Mouse (Mus musculus): ENCODE data around the gene Cryba1. TPM values are rescaled to one million over a fixed set of nuclear protein-coding genes. Genes with fewer than 3 reads are reported as not detected.
A peak's percentile ranks its signal among the peaks of the same experiment; 100 is the strongest.

Gene Cryba1
- total RNA-seq, 2 experiments from 2014 or later = not detected

GRCm38 (mm10) chr11:77721389-77721788, 3.7 kb downstream of the Cryba1 start:
- no peak for ATAC-seq (ENCODE audit: poor library complexity, severe bottlenecking)

DNA sequence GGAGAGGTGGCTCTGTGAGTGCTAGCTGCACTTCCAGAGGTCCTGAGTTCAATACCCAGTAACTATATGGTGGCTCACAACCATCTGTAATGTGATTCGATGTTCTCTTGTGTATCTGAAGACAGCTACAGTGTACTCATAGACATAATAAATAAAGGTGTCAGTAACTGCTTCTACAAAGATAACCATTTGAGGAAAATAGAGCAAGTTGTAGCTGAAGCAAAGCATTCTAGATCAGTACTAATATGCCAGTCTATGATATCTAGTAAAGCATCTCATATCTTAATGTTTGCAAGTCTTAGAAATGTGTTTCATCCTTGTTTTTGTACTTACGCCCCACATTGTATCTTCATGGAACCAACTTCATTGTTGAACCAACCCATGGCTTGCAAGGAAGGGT, 6.0 kb downstream of the Cryba1 start:
- no peak for ATAC-seq (ENCODE audit: poor library complexity, severe bottlenecking)

- no peak for ATAC-seq (ENCODE audit: poor library complexity, severe bottlenecking)
Measured at GRCm38 (mm10) chr11:77713736-77714135, 11.3 kb downstream of the Cryba1 start.

GRCm38 (mm10) chr11:77709039-77709438, 16.0 kb downstream of the Cryba1 start:
- no peak for ATAC-seq (ENCODE audit: poor library complexity, severe bottlenecking)

GRCm38 (mm10) chr11:77705920-77706319, 19.2 kb downstream of the Cryba1 start:
- no peak for ATAC-seq (ENCODE audit: poor library complexity, severe bottlenecking)

GRCm38 (mm10) chr11:77697232-77697631, 27.9 kb downstream of the Cryba1 start:
- ATAC-seq (ENCODE audit: poor library complexity, severe bottlenecking) = no peak

GRCm38 (mm10) chr11:77693026-77693425, 32.1 kb downstream of the Cryba1 start:
- no peak for ATAC-seq (ENCODE audit: poor library complexity, severe bottlenecking)

DNA sequence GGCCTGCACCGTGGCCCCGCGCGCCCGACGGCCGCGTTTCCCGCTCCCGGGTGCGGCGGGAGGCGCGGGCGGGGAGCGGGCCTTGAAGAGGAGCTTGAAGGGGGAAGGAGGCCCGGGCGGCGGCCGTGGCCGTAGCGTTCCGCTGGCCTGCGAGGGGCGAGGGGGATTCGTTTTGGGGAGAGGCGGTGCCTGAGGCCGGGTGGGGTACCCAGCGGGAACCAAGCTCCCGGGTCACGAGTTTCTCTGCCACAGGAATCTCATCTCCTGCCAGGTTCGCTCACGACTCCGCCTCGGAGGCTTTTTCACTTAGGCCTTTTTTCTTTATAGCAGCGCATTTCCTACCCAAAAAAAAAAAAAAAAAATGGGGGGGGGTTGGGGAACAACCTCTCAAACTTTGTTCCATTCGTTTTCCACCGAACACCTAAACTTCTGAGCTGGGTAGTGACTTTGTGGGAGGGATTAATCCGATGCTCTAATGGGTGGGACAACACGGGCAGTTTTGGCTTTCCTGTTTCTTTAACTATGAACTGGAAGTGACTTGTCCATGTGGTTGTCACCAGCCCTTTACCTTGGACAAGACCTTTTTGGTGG, 37.4 kb downstream of the Cryba1 start:
- no peak for ATAC-seq (ENCODE audit: poor library complexity, severe bottlenecking)

DNA sequence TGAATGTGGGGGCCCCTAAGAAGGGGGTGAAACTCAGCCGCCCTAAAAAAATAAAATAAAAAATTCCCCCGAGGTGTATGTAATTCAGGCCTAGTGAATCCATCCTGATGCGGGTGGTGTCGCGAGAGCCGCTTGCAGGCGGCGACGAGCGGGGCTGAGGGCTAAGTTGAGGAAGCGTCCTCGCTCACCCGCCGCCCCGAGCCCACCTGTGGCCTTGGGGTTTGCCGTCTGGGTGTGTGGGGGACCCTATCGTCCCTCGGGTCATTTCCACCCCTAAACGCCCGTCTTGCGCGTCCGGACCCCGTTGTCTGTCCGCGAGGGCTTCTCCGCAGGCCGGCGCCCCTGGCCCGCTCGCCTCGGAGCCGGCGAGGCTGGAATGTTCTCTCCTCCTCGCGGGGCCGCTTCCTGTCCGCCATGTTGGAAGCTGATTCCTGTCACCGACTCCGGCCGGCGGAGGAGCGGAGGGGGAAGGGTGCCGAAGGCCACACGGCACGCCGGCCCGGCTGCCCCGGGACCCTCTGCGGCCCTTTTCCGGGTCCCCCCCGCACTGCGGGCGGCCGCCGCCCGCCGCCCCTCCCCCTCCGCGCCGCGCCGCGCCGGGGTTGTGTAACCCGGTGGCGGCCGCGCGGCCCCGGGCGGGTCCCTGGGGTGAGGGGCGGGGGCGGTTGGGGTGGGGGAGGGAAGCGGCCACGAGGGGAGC, 38.1 kb downstream of the Cryba1 start:
- peak; percentile 23 for ATAC-seq (ENCODE audit: poor library complexity, severe bottlenecking)

GRCm38 (mm10) chr11:77686346-77686840, 38.7 kb downstream of the Cryba1 start:
- ATAC-seq (ENCODE audit: poor library complexity, severe bottlenecking) = 0 out of 2 replicates have a peak, but pooled peaks have one; percentile 9

DNA sequence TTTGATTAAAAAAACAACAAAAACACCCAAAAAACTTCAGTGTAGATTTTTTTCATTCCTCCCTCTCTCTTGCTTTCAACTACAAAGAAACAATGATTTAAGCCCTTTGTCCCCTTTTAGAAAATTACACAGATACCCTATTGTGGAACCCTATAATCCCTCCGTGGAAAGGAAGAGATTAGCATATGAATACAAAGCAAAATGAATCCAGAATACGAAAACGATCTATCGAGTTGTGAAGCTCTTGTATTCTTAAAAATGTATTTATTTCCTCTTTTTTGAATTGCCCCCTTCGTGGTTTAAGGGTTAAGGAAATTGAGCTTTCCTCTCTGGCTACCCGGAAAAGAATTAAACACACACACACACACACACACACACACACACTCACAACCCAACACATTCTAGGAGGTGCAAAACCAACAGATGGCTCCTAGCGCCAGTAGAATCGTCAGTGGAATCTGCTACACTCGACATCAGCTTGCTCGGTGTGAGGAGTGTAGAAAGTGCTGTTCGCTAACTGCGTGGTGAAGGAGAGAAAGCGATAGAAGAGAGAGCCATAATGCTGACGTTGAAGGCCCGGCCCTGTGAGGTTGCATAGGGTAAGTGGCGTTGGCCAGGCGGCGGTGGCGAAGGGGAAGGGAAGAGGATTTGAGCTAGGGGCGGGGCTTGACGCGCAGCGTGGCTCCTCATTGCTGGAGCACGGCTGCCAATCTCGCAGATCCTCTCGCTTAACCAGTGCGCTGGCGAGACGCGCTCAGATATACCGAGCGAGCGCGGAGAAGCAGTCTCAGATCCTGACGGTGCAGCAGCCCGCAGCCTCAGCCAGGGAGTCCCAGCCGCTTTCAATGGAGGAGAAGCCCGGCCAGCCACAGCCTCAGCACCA, 39.5 kb downstream of the Cryba1 start, which contains the start of gene Nufip2:
Nufip2 (plus strand) TSS at position 773 of the 883 bp plus-strand sequence.
- peak; percentile 96 for ATAC-seq (ENCODE audit: poor library complexity, severe bottlenecking)

GRCm38 (mm10) chr11:77684896-77685295, 40.2 kb downstream of the Cryba1 start:
- no peak for ATAC-seq (ENCODE audit: poor library complexity, severe bottlenecking)

DNA sequence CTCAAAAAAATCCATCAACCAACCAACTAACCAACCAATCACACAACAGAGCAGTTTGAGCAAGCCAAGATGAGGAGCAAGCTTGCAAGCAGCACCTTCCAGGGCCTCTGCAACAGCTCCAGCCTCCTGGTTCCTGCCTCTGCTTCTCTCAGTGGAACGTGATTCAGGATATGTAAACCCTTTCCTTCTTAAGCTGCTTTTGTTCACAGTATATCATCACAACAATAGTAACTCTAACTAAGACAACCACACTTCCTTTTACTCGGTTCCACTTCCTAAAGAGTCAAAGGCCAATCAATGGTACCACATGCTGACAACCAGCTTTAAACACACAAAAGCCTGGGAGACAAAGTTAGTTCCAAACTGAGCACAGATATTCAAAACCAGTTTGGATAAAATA, 45.1 kb downstream of the Cryba1 start:
- ATAC-seq (ENCODE audit: poor library complexity, severe bottlenecking) = no peak

DNA sequence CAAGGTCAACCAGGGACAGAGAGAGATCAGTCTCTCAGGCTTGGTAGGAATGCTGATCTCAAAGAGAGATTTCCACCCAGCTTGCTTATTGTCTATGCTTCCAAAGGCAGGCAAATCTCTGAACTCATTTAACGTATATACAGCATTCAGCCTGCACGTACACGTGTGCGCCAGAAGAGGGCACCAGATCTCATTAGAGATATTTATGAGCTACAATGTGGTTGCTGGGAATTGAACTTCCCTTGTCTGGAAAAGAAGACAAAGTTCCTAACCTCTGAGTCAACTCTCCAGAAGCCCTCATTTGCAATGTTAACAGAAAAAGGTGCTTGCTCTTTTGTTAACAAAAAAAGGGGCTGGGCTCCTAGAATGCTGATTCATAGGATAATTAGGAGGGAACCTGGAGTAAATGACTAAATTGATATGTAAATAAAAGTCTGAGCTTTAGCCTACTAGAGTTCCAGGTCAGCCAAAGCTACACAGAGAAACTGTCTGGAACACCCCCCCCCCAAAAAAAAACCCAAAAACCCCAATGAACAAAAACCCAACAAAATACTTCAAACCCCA, 51.6 kb downstream of the Cryba1 start:
- 0 out of 2 replicates have a peak, but pooled peaks have one; percentile 35 for ATAC-seq (ENCODE audit: poor library complexity, severe bottlenecking)

DNA sequence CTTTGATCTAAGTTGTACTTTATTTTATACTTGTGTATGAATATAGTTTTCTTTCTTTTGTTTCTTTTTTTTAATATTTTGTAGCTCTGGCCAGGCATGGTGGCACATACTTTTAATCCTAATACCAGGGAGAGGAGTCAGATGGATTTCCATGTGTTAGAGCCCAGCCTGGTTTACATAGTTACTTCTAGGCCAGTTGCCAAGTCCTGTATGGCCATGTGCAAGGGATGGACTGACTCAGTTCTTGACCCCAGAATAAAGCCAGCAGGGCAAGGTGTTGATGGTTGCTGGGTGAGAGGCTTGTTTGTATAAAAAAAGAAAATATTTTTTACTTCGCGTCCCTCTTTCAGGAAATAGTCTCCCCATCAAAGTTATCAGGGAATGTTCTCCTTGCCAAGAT, 52.3 kb downstream of the Cryba1 start:
- ATAC-seq (ENCODE audit: poor library complexity, severe bottlenecking) = no peak

Other genes starting within 250 kb of the Cryba1 start
- 2.0 and 2.1 TPM in 2 replicates for gene Ankrd13b, start 235.6 kb downstream of the Cryba1 start, total RNA-seq (2015)
- 2.8 and 9.1 TPM in 2 replicates for gene Ankrd13b, start 235.6 kb downstream of the Cryba1 start, total RNA-seq (2017)
- 17.6 and 20.0 TPM in 2 replicates for gene Git1, start 231.7 kb downstream of the Cryba1 start, total RNA-seq (2015)
- 12.3 and 18.7 TPM in 2 replicates for gene Git1, start 231.7 kb downstream of the Cryba1 start, total RNA-seq (2017)
- 6.8 and 8.3 TPM in 2 replicates for gene Abhd15, start 210.2 kb downstream of the Cryba1 start, total RNA-seq (2015)
- 13.8 and 17.0 TPM in 2 replicates for gene Abhd15, start 210.2 kb downstream of the Cryba1 start, total RNA-seq (2017)
- gene Trp53i13, start 209.3 kb downstream of the Cryba1 start, total RNA-seq (2015) = 6.2 and 6.5 TPM in 2 replicates
- gene Trp53i13, start 209.3 kb downstream of the Cryba1 start, total RNA-seq (2017) = 5.0 and 5.8 TPM in 2 replicates
- gene Gm10392, start 206.1 kb downstream of the Cryba1 start, total RNA-seq (2015) = not detected in 2 replicates
- gene Gm10392, start 206.1 kb downstream of the Cryba1 start, total RNA-seq (2017) = 0.51 and 1.8 TPM in 2 replicates
- gene Taok1, start 117.5 kb downstream of the Cryba1 start, total RNA-seq (2015) = 40.5 and 41.9 TPM in 2 replicates
- 48.4 and 57.0 TPM in 2 replicates for gene Taok1, start 117.5 kb downstream of the Cryba1 start, total RNA-seq (2017)
- gene Nufip2, start 39.1 kb downstream of the Cryba1 start, total RNA-seq (2015) = 64.0 and 69.6 TPM in 2 replicates
- 75.2 and 90.1 TPM in 2 replicates for gene Nufip2, start 39.1 kb downstream of the Cryba1 start, total RNA-seq (2017)
- 14.0 and 21.5 TPM in 2 replicates for gene Myo18a, start 38.0 kb upstream of the Cryba1 start, total RNA-seq (2015)
- 69.7 and 84.8 TPM in 2 replicates for gene Myo18a, start 38.0 kb upstream of the Cryba1 start, total RNA-seq (2017)
- not detected in 2 replicates for gene Gm10277, start 62.5 kb upstream of the Cryba1 start, total RNA-seq (2015)
- 0.40 TPM in 1 of 2 replicates, not detected in the other for gene Gm10277, start 62.5 kb upstream of the Cryba1 start, total RNA-seq (2017)
- gene Pipox, start 168.8 kb upstream of the Cryba1 start, total RNA-seq (2015) = not detected in 2 replicates
- gene Pipox, start 168.8 kb upstream of the Cryba1 start, total RNA-seq (2017) = not detected in 2 replicates
- gene Sez6, start 205.5 kb upstream of the Cryba1 start, total RNA-seq (2015) = not detected in 2 replicates
- gene Sez6, start 205.5 kb upstream of the Cryba1 start, total RNA-seq (2017) = not detected in 2 replicates

Measured in megakaryocyte, adult 5-6 weeks (primary cell).